ENCODE assay signal across 8 mouse cellular contexts in the genomic region with DNA sequence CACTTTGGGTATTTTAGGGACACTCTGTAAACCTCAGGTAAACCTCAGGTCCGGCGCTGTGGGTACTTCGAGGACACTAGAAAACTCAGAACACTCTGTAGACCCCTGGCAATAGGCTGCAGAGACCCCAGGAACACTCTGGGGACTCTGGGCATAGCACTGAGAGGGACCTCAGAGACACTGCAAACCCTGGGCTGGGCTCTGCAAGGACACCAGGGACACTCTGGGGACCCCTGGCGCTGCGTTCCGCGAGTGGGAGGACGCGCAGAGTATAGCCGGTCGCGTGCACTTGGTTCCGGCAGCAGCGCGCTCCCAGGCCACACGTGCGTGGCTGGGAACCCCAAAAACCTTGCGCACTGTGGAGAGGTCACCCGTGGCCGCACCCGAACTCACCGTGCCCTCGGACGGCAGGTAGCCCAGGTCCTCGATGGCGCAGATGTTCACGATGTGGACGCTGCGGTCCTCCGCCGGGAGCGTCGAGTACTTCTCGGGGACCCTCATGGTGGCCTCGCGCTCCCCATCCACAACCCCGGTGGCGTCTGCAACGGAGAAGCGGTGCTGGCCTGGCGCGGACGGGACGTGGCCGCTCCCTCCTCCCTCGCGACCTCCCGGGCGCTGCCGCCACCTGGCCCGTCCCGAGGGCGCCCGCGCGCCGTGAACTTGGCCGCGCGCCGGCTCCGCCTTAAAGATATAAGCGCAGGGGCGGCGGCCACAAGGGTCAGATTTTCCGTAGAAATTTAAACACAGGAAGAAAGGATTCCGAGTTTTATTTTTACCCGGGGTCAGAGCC.
A peak's percentile ranks its signal among the peaks of the same experiment; 100 is the strongest.
DNase-seq lines count a peak whose midpoint lies in the region; ATAC-seq lines count a peak whose summit lies in the region.

No protein-coding gene starts in this region.

- H3K4me3 ChIP-seq in forebrain, embryonic 14.5 days (ENCODE audit: low read depth, low read length), result peak overlapping the region; percentile 33
- H3K4me3 ChIP-seq in kidney, embryonic 15.5 days (replicated peaks), result peak overlapping the region; percentile 53

- peaks cover 5% of the 10 kb centered on the region for H3K4me1 ChIP-seq in forebrain, embryonic 14.5 days (ENCODE audit: control insufficient read depth, insufficient read depth, low read length)
- peaks cover 48% of the 10 kb centered on the region for H3K4me1 ChIP-seq in kidney, embryonic 15.5 days

- peaks cover 15% of the 10 kb centered on the region for H3K27me3 ChIP-seq in forebrain, embryonic 14.5 days (replicated peaks; ENCODE audit: control insufficient read depth, insufficient read depth, low read length)
- H3K27me3 ChIP-seq in kidney, embryonic 15.5 days, result peaks cover 19% of the 10 kb centered on the region

- no peaks in the 10 kb centered on the region for H3K36me3 ChIP-seq in forebrain, embryonic 14.5 days (ENCODE audit: control insufficient read depth, insufficient read depth, low read length)
- H3K36me3 ChIP-seq in kidney, embryonic 15.5 days, result no peaks in the 10 kb centered on the region

- ATAC-seq in forebrain, embryonic 14.5 days, result no peak
- ATAC-seq in kidney, embryonic 15.5 days (replicated peaks; ENCODE audit: low FRiP score), result peak; percentile 40; the same call in 1 of the 2 replicates
- no peak for ATAC-seq in monocyte, adult 5-6 weeks (replicated peaks; ENCODE audit: insufficient number of reproducible peaks, low FRiP score, low TSS enrichment, poor library complexity, severe bottlenecking)

- 10% methylated on average over 63 of the region's 68 CpGs for WGBS in forebrain, embryonic 14.5 days
- WGBS in kidney, embryonic 15.5 days, result 5% methylated on average over 68 of the region's 68 CpGs

- H3K9ac ChIP-seq in forebrain, embryonic 14.5 days (ENCODE audit: low read length), result peak overlapping the region; percentile 57
- peak overlapping the region; percentile 50 for H3K9ac ChIP-seq in kidney, embryonic 15.5 days

- H3K27ac ChIP-seq in forebrain, embryonic 14.5 days (ENCODE audit: low read depth, low read length), result no peak overlapping the region
- 0 out of 2 replicates have a peak overlapping the region, but pooled peaks have one; percentile 18 for H3K27ac ChIP-seq in kidney, embryonic 15.5 days

- no peaks in the 10 kb centered on the region for H3K9me3 ChIP-seq in forebrain, embryonic 14.5 days (replicated peaks; ENCODE audit: control insufficient read depth, low read length)
- H3K9me3 ChIP-seq in kidney, embryonic 15.5 days (replicated peaks), result no peaks in the 10 kb centered on the region

- peak overlapping the region; percentile 73 for H3K4me2 ChIP-seq in forebrain, embryonic 14.5 days (ENCODE audit: low read length)
- peak overlapping the region; percentile 90 for H3K4me2 ChIP-seq in kidney, embryonic 15.5 days

- peak; percentile 15 to 23 for DNase-seq in cerebellum, postnatal 14 days
- no peak for DNase-seq in cerebellum, adult 11-12 months
- DNase-seq in 3134 (ENCODE audit: extremely low read depth, insufficient read length, low spot score), result peak; percentile 70
- no peak for DNase-seq in forebrain, embryonic 14.5 days (ENCODE audit: low spot score)
- DNase-seq in lung, postnatal 36 days, result peak; percentile 50
- no peak for DNase-seq in spleen, postnatal 10 days (ENCODE audit: low spot score in 2 of 2)

Comparison
In these comparisons a context has a peak if more than half of its experiments do, and no peak if none do; other contexts are left out.
1. DNase-seq: peak in cerebellum, postnatal 14 days (2 of 2), 3134 (single experiment) and lung, postnatal 36 days (single experiment); none in cerebellum, adult 11-12 months (single experiment), forebrain, embryonic 14.5 days (single experiment) and spleen, postnatal 10 days (0 of 2).